Mouse (Mus musculus): ENCODE data around the gene Birc2.
A peak's percentile ranks its signal among the peaks of the same experiment; 100 is the strongest.
"Not testable (repeated sequence)": the region's sequence is repeated elsewhere in the genome, so short reads cannot be mapped to it uniquely, and the experiment has no call there.

Birc2 gene

GRCm38 (mm10) chr9:7836905-7837805 is at the start of gene Birc2:
Birc2 (minus strand) TSS chr9:7837064.
- peak; percentile 93 to 95 for DNase-seq

GRCm38 (mm10) chr9:7884346-7884745 is 47.5 kb upstream of the Birc2 start:
- DNase-seq = no peak

GRCm38 (mm10) chr9:7882304-7882865 is 45.5 kb upstream of the Birc2 start:
- no peak for DNase-seq

- DNase-seq = peak in 1 of 2 experiments; percentile 18
Observed at GRCm38 (mm10) chr9:7873511-7874211, 36.8 kb upstream of the Birc2 start.

GRCm38 (mm10) chr9:7872775-7873439 is 36.0 kb upstream of the Birc2 start, which contains the start of gene Birc3:
Birc3 (minus strand) TSS chr9:7873186.
- DNase-seq = peak; percentile 79 to 82

- DNase-seq = no peak
Observed at GRCm38 (mm10) chr9:7872044-7872774, 35.3 kb upstream of the Birc2 start.

- no peak for DNase-seq
Observed at GRCm38 (mm10) chr9:7871316-7872043, 34.6 kb upstream of the Birc2 start.

- DNase-seq = no peak
Observed at GRCm38 (mm10) chr9:7870556-7871315, 33.9 kb upstream of the Birc2 start.

GRCm38 (mm10) chr9:7868838-7869491 is 32.1 kb upstream of the Birc2 start:
- no peak for DNase-seq

- DNase-seq = no peak
Observed at GRCm38 (mm10) chr9:7867981-7868380, 31.1 kb upstream of the Birc2 start.

- DNase-seq = not testable (repeated sequence)
Observed at GRCm38 (mm10) chr9:7866981-7867380, 30.1 kb upstream of the Birc2 start.

GRCm38 (mm10) chr9:7860976-7861375 is 24.1 kb upstream of the Birc2 start:
- no peak for DNase-seq

- DNase-seq = no peak
Observed at GRCm38 (mm10) chr9:7855912-7856311, 19.0 kb upstream of the Birc2 start.

GRCm38 (mm10) chr9:7855374-7855773 is 18.5 kb upstream of the Birc2 start:
- peak in 1 of 2 experiments; percentile 17 for DNase-seq

GRCm38 (mm10) chr9:7854196-7854595 is 17.3 kb upstream of the Birc2 start:
- DNase-seq = not testable (repeated sequence)

GRCm38 (mm10) chr9:7852346-7853230 is 15.7 kb upstream of the Birc2 start:
- no peak for DNase-seq

- DNase-seq = no peak
Observed at GRCm38 (mm10) chr9:7851841-7852240, 15.0 kb upstream of the Birc2 start.

GRCm38 (mm10) chr9:7848191-7848590 is 11.3 kb upstream of the Birc2 start:
- DNase-seq = no peak

GRCm38 (mm10) chr9:7846667-7847199 is 9.9 kb upstream of the Birc2 start:
- no peak for DNase-seq
